Mouse (Mus musculus) heart, adult 2 months (tissue): ENCODE measurements around the gene Ccdc186. TPM values are rescaled to one million over a fixed set of nuclear protein-coding genes. Genes with fewer than 3 reads are reported as not detected.

Experiments
- DNase-seq, 2 experiments: peaks; one replicate each; pipeline ENCODE4 v3.0.0; 2021
- H3K27ac ChIP-seq: fragments of 200-600 bp; 2 replicates; pipeline ENCODE4 v1.8.1; 2022
- H3K27me3 ChIP-seq: fragments of 200-500 bp; 2 replicates; pipeline ENCODE4 v1.6.1; 2012; ENCODE audit warnings: mild to moderate bottlenecking, low read length, inconsistent platforms, mixed read lengths; ENCODE audit not compliant: control insufficient read depth, insufficient read depth
- H3K36me3 ChIP-seq: fragments of 200-500 bp; 2 replicates; pipeline ENCODE4 v1.6.1; 2012; ENCODE audit warnings: low read length, inconsistent platforms; ENCODE audit not compliant: control insufficient read depth, insufficient read depth
- H3K4me1 ChIP-seq: fragments of 200-500 bp; 2 replicates; pipeline ENCODE4 v1.6.1; 2011; ENCODE audit warnings: low read length; ENCODE audit not compliant: control insufficient read depth, insufficient read depth
- H3K4me3 ChIP-seq: fragments of 200-600 bp; 2 replicates; pipeline ENCODE4 v1.8.1; 2022
- H3K79me2 ChIP-seq: fragments of 200-500 bp; replicated peaks from 2 replicates; pipeline ENCODE4 v1.6.1; 2012; ENCODE audit warnings: mild to moderate bottlenecking, inconsistent platforms, low read length, moderate library complexity, mixed read lengths; ENCODE audit not compliant: control insufficient read depth, insufficient read depth
- H3K9ac ChIP-seq: fragments of 200-500 bp; 2 replicates; pipeline ENCODE4 v1.6.1; 2012; ENCODE audit warnings: low read depth, mild to moderate bottlenecking, control low read depth, inconsistent platforms, low read length, mixed read lengths
- CTCF ChIP-seq: fragments of 200-600 bp; IDR thresholded peaks from 2 replicates; pipeline ENCODE4 v1.8.1; 2022; ENCODE audit warnings: antibody characterized with exemption, mild to moderate bottlenecking, moderate library complexity
- EP300 ChIP-seq: fragments of 200-500 bp; IDR thresholded peaks from 2 replicates; pipeline ENCODE4 v1.6.1; 2011; ENCODE audit warnings: low read depth, low read length, control low read depth; ENCODE audit not compliant: insufficient read depth
- POLR2A ChIP-seq: fragments of 200-500 bp; IDR thresholded peaks from 2 replicates; pipeline ENCODE4 v1.6.1; 2011; ENCODE audit warnings: mild to moderate bottlenecking, low read depth, low read length, control low read depth; ENCODE audit not compliant: insufficient read depth
- WGBS: fragments of 180-500 bp; shearing (Covaris S2); methylation state at CpG from one replicate; pipeline ENCODE4 v1.1.7; 2018; 5-methylcytosine and 5-hydroxymethylcytosine counted together
- intact Hi-C: fragments of 180-260 bp; cut with DNase I; formaldehyde crosslinking; loops from one replicate; pipeline ENCODE4 v1.15.1; 2025
- polyA plus RNA-seq: library from polyadenylated mRNA; depleted of rRNA; stranded (reverse); fragments of >200 nt; gene quantifications from 2 replicates; pipeline ENCODE4 v1.2.3, GENCODE M21; 2012; rRNA removed
- total RNA-seq, 2 experiments: library from RNA; stranded (reverse); gene quantifications; 2 replicates each; pipeline ENCODE4 v1.2.3; 2021

Ccdc186 gene
- total and polyA plus RNA-seq, 3 experiments = 5.0 to 28.6 (median 24.9) TPM

GRCm38 (mm10) chr19:56745528-56745927 lies 76.5 kb downstream of the Ccdc186 start:
- DNase-seq = peak in 1 of 2 experiments; percentile 61
- Histone ChIP-seq H3K79me2 (no peaks in the 10 kb centered on the region), H3K27me3 (no peaks in the 10 kb centered on the region), H3K27ac (peak overlapping the region; percentile 83), H3K9ac (peak overlapping the region; percentile 28; the same call in 1 of the 2 replicates), H3K36me3 (no peaks in the 10 kb centered on the region), H3K4me1 (peaks cover 9% of the 10 kb centered on the region), H3K4me3 (peak overlapping the region; percentile 35; the same call in 1 of the 2 replicates)
- WGBS = 45% methylated on average over 6 of the region's 6 CpGs
- intact Hi-C loops = loop anchor here (2.0 kb wide), 1 partner anchor 29 kb away; no protein-coding TSS in a partner anchor
- TF ChIP-seq CTCF = no peak
- peak; percentile 60 for TF ChIP-seq POLR2A
- 0 out of 2 replicates have a peak, but pooled peaks have one; percentile 53 for TF ChIP-seq EP300

- WGBS = 52% methylated on average over 7 of the region's 7 CpGs
- TF ChIP-seq EP300 (no peak; the same call in 1 of the 2 replicates), CTCF (peak; percentile 63), POLR2A (peak; percentile 39; the same call in 1 of the 2 replicates)
- Histone ChIP-seq H3K4me3 (peak overlapping the region; percentile 29), H3K79me2 (no peaks in the 10 kb centered on the region), H3K27me3 (no peaks in the 10 kb centered on the region), H3K36me3 (no peaks in the 10 kb centered on the region), H3K4me1 (peaks cover 9% of the 10 kb centered on the region), H3K27ac (peak overlapping the region; percentile 83), H3K9ac (peak overlapping the region; percentile 34)
- peak in 1 of 2 experiments; percentile 64 for DNase-seq
- intact Hi-C loops = loop anchor here (2.0 kb wide), 1 partner anchor 30 kb away; no protein-coding TSS in a partner anchor
Observed at GRCm38 (mm10) chr19:56745061-56745460, 76.9 kb downstream of the Ccdc186 start.

Other genes starting within 250 kb of the Ccdc186 start
- 10 to 100 TPM; 18.0 to 28.4 TPM for gene Adrb1, start 100.0 kb downstream of the Ccdc186 start, total RNA-seq
- gene Adrb1, start 100.0 kb downstream of the Ccdc186 start, polyA plus RNA-seq = 18.3 and 20.5 TPM in 2 replicates
- not detected for gene Tdrd1, start 4.0 kb upstream of the Ccdc186 start, total RNA-seq
- 0.02 and 0.06 TPM in 2 replicates for gene Tdrd1, start 4.0 kb upstream of the Ccdc186 start, polyA plus RNA-seq
- gene Vwa2, start 52.1 kb upstream of the Ccdc186 start, total RNA-seq = not detected
- not detected in 2 replicates for gene Vwa2, start 52.1 kb upstream of the Ccdc186 start, polyA plus RNA-seq
- 1 to 10 TPM; 3.6 TPM for gene Afap1l2, start 186.0 kb upstream of the Ccdc186 start, total RNA-seq
- 1.8 and 2.9 TPM in 2 replicates for gene Afap1l2, start 186.0 kb upstream of the Ccdc186 start, polyA plus RNA-seq